Mouse (Mus musculus) CD4-positive helper T cell, adult 2 months (primary cell): ENCODE measurements around the gene Rabgap1.
"Not testable (repeated sequence)": the region's sequence is repeated elsewhere in the genome, so short reads cannot be mapped to it uniquely, and the experiment has no call there.

Experiments used
- DNase-seq: peaks from one replicate; pipeline ENCODE4 v3.0.0-alpha.2; 2012; ENCODE audit warnings: low read depth, missing footprints, low spot score

The Rabgap1 gene

GRCm38 (mm10) chr2:37442611-37443591, at the start of gene Rabgap1, which contains the start of the genes Zbtb26 and Zbtb6:
Gene Rabgap1, plus strand, starts transcription at chr2:37443279.
Gene Zbtb26, minus strand, starts transcription at chr2:37443135.
Gene Zbtb6, minus strand, starts transcription at chr2:37443171.
- peak; percentile 92 for DNase-seq

DNA sequence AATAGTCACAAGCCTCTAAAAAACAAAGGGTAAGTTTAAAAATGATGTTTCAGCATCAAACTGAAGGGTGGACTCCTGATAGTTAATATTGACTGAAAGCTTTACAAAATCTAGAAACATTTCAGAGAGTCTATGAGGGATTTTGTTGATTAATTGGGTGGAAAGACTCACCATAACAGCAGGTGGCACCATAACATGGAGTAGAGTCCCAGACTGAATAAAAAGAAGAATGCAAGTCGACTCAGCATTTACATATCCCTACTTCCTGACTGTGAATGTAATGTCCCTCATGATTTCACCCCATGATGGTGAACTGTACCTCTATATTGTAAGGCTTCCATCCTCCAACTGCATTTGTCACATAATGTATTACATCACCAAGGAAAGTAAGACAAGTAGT, 47.5 kb upstream of the Rabgap1 start:
- peak; percentile 19 for DNase-seq

DNA sequence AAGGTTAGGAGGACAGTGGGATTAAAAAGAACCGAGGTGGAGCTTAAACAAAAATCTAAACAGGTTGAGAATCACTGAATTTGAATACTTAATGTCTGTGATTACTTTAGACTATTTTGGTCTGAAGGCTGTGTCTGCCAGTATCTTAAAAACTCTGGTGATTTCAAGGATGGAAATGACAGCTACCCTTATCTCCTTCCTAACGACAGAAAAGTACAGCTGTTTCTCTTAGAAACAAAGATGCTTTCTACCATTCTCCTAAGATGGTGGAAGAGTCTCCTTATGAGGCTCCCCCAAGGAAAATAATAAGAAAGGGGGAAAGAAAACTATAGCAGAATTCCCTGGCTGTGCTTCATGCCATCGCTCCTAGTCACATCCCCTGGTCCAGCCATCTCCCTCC, 21.2 kb upstream of the Rabgap1 start:
- no peak for DNase-seq

DNA sequence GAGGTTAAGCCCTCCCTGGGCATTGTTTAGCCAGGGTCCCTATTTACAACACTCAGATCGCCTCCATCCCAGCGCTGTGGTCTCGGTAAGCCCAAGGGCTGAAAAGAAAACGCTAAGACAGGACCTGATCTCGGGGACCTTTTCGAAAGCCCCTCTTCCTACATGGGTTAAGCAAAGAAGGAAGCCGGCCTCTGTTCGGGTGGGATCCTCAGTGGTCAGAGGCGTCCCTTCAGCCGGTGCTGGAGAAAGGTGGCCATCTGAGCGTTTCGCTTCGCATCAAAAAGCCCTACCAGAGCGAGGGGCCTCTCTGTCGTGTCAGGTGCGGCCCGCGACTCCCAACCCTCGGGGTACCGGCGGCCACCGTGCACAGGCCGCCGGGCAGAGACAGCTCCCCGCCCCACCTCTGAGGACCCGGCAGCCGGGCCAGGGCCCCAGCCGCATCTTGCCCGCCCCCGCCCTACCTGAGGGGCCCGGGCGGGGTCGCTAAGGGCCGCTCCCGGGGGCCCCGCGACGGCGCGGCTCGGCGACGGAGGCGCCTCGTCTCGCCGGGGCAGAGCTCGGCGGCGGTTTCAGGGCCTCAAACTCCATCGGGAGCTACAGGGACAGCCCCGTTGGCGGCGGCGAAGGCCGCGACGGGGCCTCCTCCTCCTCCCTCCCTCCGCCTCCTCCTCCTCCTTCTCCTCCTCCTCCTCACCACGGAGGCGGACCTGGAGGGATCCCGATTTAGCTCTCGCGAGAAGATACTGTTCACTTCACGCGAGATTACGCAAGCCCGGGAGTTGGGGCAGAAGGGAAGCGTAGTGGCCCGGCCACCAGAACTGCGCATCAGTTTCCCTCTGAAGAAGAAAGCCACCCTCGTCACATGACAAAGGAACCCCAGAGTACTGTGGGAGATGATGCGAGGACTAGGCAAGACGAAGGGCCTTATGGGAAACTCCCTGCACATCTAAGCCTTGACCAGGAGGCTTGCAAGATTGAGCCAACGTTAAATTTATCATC, 20.5 kb upstream of the Rabgap1 start, which contains the start of gene Rc3h2:
Gene Rc3h2, minus strand, starts transcription at position 598 of the 999 bp plus-strand sequence.
- DNase-seq = peak; percentile 98

DNA sequence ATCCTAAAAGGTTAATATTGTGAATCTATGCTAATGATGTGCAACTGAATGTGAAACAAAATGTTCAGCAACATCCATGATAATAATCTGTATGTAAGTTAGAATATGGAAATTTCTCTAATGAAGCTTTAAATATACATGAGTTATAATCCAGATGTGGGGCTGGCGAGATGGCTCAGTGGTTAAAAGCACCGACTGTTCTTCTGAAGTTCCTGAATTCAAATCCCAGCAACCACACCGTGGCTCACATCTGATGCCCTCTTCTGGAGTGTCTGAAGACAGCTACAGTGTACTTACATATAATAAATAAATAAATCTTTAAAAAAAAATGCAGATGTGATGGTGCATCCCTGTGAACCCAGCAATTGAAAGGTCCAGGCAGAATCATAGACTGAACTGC, 19.4 kb upstream of the Rabgap1 start:
- peak; percentile 12 for DNase-seq

GRCm38 (mm10) chr2:37430593-37431464, 12.2 kb upstream of the Rabgap1 start:
- DNase-seq = peak; percentile 92

- no peak for DNase-seq
These were observed 11.5 kb upstream of the Rabgap1 start for GRCm38 (mm10) chr2:37431609-37432008.

DNA sequence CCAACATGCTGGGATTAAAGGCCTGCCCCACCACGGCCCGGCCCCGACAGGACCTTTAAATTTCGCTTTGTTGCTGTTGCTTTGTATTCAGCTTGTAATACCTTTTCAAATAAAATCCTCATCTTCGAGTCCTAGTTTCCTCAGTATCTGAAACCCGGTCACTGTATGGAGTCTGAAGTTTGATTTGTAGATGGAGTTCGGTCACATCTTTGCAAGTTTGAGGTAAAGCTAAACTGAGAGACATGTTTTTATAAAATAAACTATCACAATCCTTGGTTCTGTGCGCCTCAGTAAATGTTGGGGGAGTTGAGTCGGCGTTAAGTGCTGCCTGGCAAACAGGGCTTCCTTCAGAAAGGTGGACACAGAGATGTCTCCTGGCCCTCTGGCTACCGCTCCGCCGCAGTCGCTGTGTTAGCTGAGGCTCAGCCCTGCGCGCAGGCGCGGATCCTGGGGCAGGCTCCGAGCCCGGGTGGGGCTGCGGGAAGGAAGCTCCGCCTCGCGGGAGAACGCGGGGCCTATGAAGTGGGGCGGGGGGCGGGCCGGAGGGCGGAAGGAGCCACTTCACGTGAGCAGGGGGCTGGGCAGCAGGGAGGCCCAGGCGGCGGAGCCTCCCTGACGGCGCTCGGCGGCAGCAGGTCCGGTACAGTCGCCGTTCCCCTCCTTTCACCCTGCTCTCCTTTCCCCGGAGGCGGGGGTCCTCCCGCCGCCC, 8.7 kb downstream of the Rabgap1 start:
- peak; percentile 97 for DNase-seq

GRCm38 (mm10) chr2:37452376-37452760, 9.3 kb downstream of the Rabgap1 start:
- no peak for DNase-seq

GRCm38 (mm10) chr2:37460707-37461106, 17.6 kb downstream of the Rabgap1 start:
- DNase-seq = no peak

GRCm38 (mm10) chr2:37466266-37466665, 23.2 kb downstream of the Rabgap1 start:
- DNase-seq = no peak

DNA sequence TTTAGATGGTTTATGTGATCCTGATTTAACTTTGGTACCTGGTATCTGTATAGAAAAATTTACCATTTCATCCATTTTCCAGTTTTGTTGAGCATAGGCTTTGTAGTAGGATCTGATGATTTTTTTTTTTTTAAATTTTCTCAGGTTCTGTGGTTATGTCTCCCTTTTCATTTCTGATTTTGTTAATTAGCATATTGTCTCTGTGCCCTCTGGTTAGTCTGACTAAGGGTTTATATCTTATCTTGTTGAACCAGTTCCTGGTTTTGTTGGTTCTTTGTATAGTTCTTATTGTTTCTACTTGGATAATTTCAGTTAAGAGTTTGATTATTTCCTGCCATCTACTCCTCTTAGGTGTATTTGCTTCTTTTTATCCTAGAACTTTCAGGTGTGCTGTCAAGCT, 36.5 kb downstream of the Rabgap1 start:
- DNase-seq = no peak

DNA sequence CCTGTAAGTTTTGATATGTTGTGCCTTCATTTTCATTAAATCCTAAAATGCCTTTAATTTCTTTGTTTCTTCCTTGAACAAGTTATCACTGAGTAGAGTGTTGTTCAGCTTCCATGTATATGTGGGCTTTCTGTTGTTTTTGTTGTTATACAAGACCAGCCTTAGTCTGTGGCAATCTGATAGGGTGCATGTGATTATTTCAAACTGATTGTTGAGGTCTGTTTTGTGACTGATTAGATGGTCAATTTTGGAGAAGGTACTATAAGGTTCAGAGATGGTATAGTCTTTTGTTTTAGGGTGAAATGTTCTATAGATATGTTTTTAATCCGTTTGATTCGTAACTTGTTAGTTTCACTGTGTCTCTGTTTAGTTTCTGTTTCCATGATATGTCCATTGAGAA, 37.0 kb downstream of the Rabgap1 start:
- no peak for DNase-seq

GRCm38 (mm10) chr2:37484165-37484564, 41.1 kb downstream of the Rabgap1 start:
- no peak for DNase-seq

DNA sequence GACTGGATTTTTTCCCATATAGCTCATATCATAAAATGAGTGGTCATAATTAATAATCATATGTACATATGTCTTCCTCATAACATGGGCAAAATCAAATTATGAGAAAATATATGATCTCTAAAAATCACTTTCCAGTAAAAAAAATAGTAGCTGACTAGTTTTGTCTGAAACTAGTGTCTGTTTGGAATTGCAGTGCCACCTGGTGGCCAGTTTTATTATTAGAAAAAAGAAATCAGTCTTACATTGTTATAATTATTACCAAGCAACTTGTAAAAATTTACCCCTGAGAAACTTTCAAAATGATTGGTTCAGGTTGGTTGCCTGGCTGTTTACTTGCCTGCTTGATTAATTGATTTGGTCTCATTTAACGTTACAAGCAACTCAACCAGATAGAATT, 42.3 kb downstream of the Rabgap1 start:
- peak; percentile 59 for DNase-seq

GRCm38 (mm10) chr2:37486408-37486807, 43.3 kb downstream of the Rabgap1 start:
- DNase-seq = no peak

- no peak for DNase-seq
These were observed 45.9 kb downstream of the Rabgap1 start for GRCm38 (mm10) chr2:37488956-37489355.

- DNase-seq = no peak
These were observed 54.2 kb downstream of the Rabgap1 start for GRCm38 (mm10) chr2:37497321-37497720.

GRCm38 (mm10) chr2:37505856-37506255, 62.8 kb downstream of the Rabgap1 start:
- DNase-seq = not testable (repeated sequence)
